Mouse (Mus musculus): ENCODE data around the gene Wnt9a. TPM values are rescaled to one million over a fixed set of nuclear protein-coding genes. Genes with fewer than 3 reads are reported as not detected.

Wnt9a gene
- 9.7 and 10.5 TPM in 2 replicates for polyA plus RNA-seq (2015; fragmentation: Nextera tagmentation; extraction: Ambion mirVana)

GRCm38 (mm10) chr11:59306461-59307421, at the start of gene Wnt9a:
Wnt9a (plus strand) TSS chr11:59306928.
- Histone ChIP-seq H3K9me3 (ENCODE audit: low read length) (no peaks in the 10 kb centered on the region), H3K4me3 (ENCODE audit: low read depth, low read length) (peak within 1 kb of the TSS; percentile 69), H3K27me3 (replicated peaks; ENCODE audit: insufficient read depth, low read length) (peaks cover 21% of the 10 kb centered on the region), H3K9ac (replicated peaks; ENCODE audit: low read depth) (peak within 1 kb of the TSS; percentile 46), H3K36me3 (ENCODE audit: insufficient read depth, low read length) (no peaks in the 10 kb centered on the region), H3K4me2 (replicated peaks; ENCODE audit: low read depth, low read length) (peak within 1 kb of the TSS; percentile 87), H3K4me1 (ENCODE audit: insufficient read depth, low read depth, low read length) (no peaks in the 10 kb centered on the region), H3K27ac (ENCODE audit: low read length) (peak within 1 kb of the TSS; percentile 72)
- 1% methylated on average over 65 of the region's 128 CpGs for WGBS
- DNase-seq (ENCODE audit: low spot score) (peak; percentile 87), ATAC-seq (peak; percentile 82)
- TF ChIP-seq EP300 (IDR thresholded peaks at IDR 0.05) (no peak), CTCF (IDR thresholded peaks at IDR 0.05) (peak; percentile 2; the same call in 1 of the 2 replicates)

- TF ChIP-seq EP300 (IDR thresholded peaks at IDR 0.05) (no peak), CTCF (IDR thresholded peaks at IDR 0.05) (no peak)
- Histone ChIP-seq H3K9me3 (ENCODE audit: low read length) (no peaks in the 10 kb centered on the region), H3K36me3 (ENCODE audit: insufficient read depth, low read length) (no peaks in the 10 kb centered on the region), H3K4me3 (ENCODE audit: low read depth, low read length) (no peak overlapping the region), H3K27me3 (replicated peaks; ENCODE audit: insufficient read depth, low read length) (no peaks in the 10 kb centered on the region), H3K27ac (ENCODE audit: low read length) (peak overlapping the region; percentile 84), H3K4me2 (replicated peaks; ENCODE audit: low read depth, low read length) (no peak overlapping the region), H3K4me1 (ENCODE audit: insufficient read depth, low read depth, low read length) (peaks cover 4% of the 10 kb centered on the region), H3K9ac (replicated peaks; ENCODE audit: low read depth) (no peak overlapping the region)
- ATAC-seq: no peak
- 47% methylated on average over 7 of the region's 7 CpGs for WGBS
- no peak for DNase-seq (ENCODE audit: low spot score)
Observed at GRCm38 (mm10) chr11:59259647-59260046, 47.1 kb upstream of the Wnt9a start.

GRCm38 (mm10) chr11:59260706-59261493, 45.8 kb upstream of the Wnt9a start:
- H3K9me3 ChIP-seq (ENCODE audit: low read length): no peaks in the 10 kb centered on the region
- H3K4me1 ChIP-seq (ENCODE audit: insufficient read depth, low read depth, low read length): peaks cover 5% of the 10 kb centered on the region
- peak overlapping the region; percentile 84 for H3K27ac ChIP-seq (ENCODE audit: low read length)
- peak; percentile 96 for ATAC-seq
- no peaks in the 10 kb centered on the region for H3K36me3 ChIP-seq (ENCODE audit: insufficient read depth, low read length)
- H3K4me3 ChIP-seq (ENCODE audit: low read depth, low read length): no peak overlapping the region
- no peaks in the 10 kb centered on the region for H3K27me3 ChIP-seq (replicated peaks; ENCODE audit: insufficient read depth, low read length)
- H3K4me2 ChIP-seq (replicated peaks; ENCODE audit: low read depth, low read length): no peak overlapping the region
- H3K9ac ChIP-seq (replicated peaks; ENCODE audit: low read depth): no peak overlapping the region
- TF ChIP-seq CTCF (IDR thresholded peaks at IDR 0.05) (no peak), EP300 (IDR thresholded peaks at IDR 0.05) (peak; percentile 95)
- 45% methylated on average over 10 of the region's 10 CpGs for WGBS
- DNase-seq (ENCODE audit: low spot score): peak; percentile 89

GRCm38 (mm10) chr11:59262308-59262707, 44.4 kb upstream of the Wnt9a start:
- TF ChIP-seq CTCF (IDR thresholded peaks at IDR 0.05): no peak
- TF ChIP-seq EP300 (IDR thresholded peaks at IDR 0.05): no peak
- Histone ChIP-seq H3K9ac (replicated peaks; ENCODE audit: low read depth) (no peak overlapping the region), H3K9me3 (ENCODE audit: low read length) (no peaks in the 10 kb centered on the region), H3K4me2 (replicated peaks; ENCODE audit: low read depth, low read length) (no peak overlapping the region), H3K36me3 (ENCODE audit: insufficient read depth, low read length) (no peaks in the 10 kb centered on the region), H3K27me3 (replicated peaks; ENCODE audit: insufficient read depth, low read length) (no peaks in the 10 kb centered on the region), H3K4me3 (ENCODE audit: low read depth, low read length) (no peak overlapping the region), H3K27ac (ENCODE audit: low read length) (peak overlapping the region; percentile 84; the same call in 1 of the 2 replicates), H3K4me1 (ENCODE audit: insufficient read depth, low read depth, low read length) (peaks cover 5% of the 10 kb centered on the region)
- DNase-seq (ENCODE audit: low spot score) (no peak), ATAC-seq (no peak)

- Histone ChIP-seq H3K27ac (ENCODE audit: low read length) (peak overlapping the region; percentile 64; the same call in 1 of the 2 replicates), H3K4me2 (replicated peaks; ENCODE audit: low read depth, low read length) (peak overlapping the region; percentile 91), H3K4me3 (ENCODE audit: low read depth, low read length) (peak overlapping the region; percentile 50), H3K9ac (replicated peaks; ENCODE audit: low read depth) (peak overlapping the region; percentile 51), H3K9me3 (ENCODE audit: low read length) (no peaks in the 10 kb centered on the region), H3K36me3 (ENCODE audit: insufficient read depth, low read length) (no peaks in the 10 kb centered on the region), H3K27me3 (replicated peaks; ENCODE audit: insufficient read depth, low read length) (no peaks in the 10 kb centered on the region), H3K4me1 (ENCODE audit: insufficient read depth, low read depth, low read length) (peaks cover 5% of the 10 kb centered on the region)
- no peak for TF ChIP-seq EP300 (IDR thresholded peaks at IDR 0.05)
- TF ChIP-seq CTCF (IDR thresholded peaks at IDR 0.05): peak; percentile 68
- WGBS: 1% methylated on average over 52 of the region's 56 CpGs
- DNase-seq (ENCODE audit: low spot score) (peak; percentile 74), ATAC-seq (peak; percentile 45)
Observed at GRCm38 (mm10) chr11:59263870-59264563, 42.7 kb upstream of the Wnt9a start.

Data from lung, postnatal 0 days (tissue).